Mouse (Mus musculus) heart, adult 2 months (tissue): ENCODE data around the gene Nell1. TPM values are rescaled to one million over a fixed set of nuclear protein-coding genes. Genes with fewer than 3 reads are reported as not detected.

ENCODE experiments used
- DNase-seq, 2 experiments: peaks; one replicate each; pipeline ENCODE4 v3.0.0; 2021
- H3K27ac ChIP-seq: fragments of 200-600 bp; 2 replicates; pipeline ENCODE4 v1.8.1; 2022
- H3K27me3 ChIP-seq: fragments of 200-500 bp; 2 replicates; pipeline ENCODE4 v1.6.1; 2012; ENCODE audit warnings: mild to moderate bottlenecking, low read length, inconsistent platforms, mixed read lengths; ENCODE audit not compliant: control insufficient read depth, insufficient read depth
- H3K36me3 ChIP-seq: fragments of 200-500 bp; 2 replicates; pipeline ENCODE4 v1.6.1; 2012; ENCODE audit warnings: low read length, inconsistent platforms; ENCODE audit not compliant: control insufficient read depth, insufficient read depth
- H3K4me1 ChIP-seq: fragments of 200-500 bp; 2 replicates; pipeline ENCODE4 v1.6.1; 2011; ENCODE audit warnings: low read length; ENCODE audit not compliant: control insufficient read depth, insufficient read depth
- H3K4me3 ChIP-seq: fragments of 200-600 bp; 2 replicates; pipeline ENCODE4 v1.8.1; 2022
- H3K79me2 ChIP-seq: fragments of 200-500 bp; replicated peaks from 2 replicates; pipeline ENCODE4 v1.6.1; 2012; ENCODE audit warnings: mild to moderate bottlenecking, inconsistent platforms, low read length, moderate library complexity, mixed read lengths; ENCODE audit not compliant: control insufficient read depth, insufficient read depth
- H3K9ac ChIP-seq: fragments of 200-500 bp; 2 replicates; pipeline ENCODE4 v1.6.1; 2012; ENCODE audit warnings: low read depth, mild to moderate bottlenecking, control low read depth, inconsistent platforms, low read length, mixed read lengths
- CTCF ChIP-seq: fragments of 200-600 bp; IDR thresholded peaks from 2 replicates; pipeline ENCODE4 v1.8.1; 2022; ENCODE audit warnings: antibody characterized with exemption, mild to moderate bottlenecking, moderate library complexity
- EP300 ChIP-seq: fragments of 200-500 bp; IDR thresholded peaks from 2 replicates; pipeline ENCODE4 v1.6.1; 2011; ENCODE audit warnings: low read depth, low read length, control low read depth; ENCODE audit not compliant: insufficient read depth
- POLR2A ChIP-seq: fragments of 200-500 bp; IDR thresholded peaks from 2 replicates; pipeline ENCODE4 v1.6.1; 2011; ENCODE audit warnings: mild to moderate bottlenecking, low read depth, low read length, control low read depth; ENCODE audit not compliant: insufficient read depth
- WGBS: fragments of 180-500 bp; shearing (Covaris S2); methylation state at CpG from one replicate; pipeline ENCODE4 v1.1.7; 2018; 5-methylcytosine and 5-hydroxymethylcytosine counted together
- intact Hi-C: fragments of 180-260 bp; cut with DNase I; formaldehyde crosslinking; loops from one replicate; pipeline ENCODE4 v1.15.1; 2025
- polyA plus RNA-seq: library from polyadenylated mRNA; depleted of rRNA; stranded (reverse); fragments of >200 nt; gene quantifications from 2 replicates; pipeline ENCODE4 v1.2.3, GENCODE M21; 2012
- total RNA-seq, 2 experiments: library from RNA; stranded (reverse); gene quantifications; 2 replicates each; pipeline ENCODE4 v1.2.3; 2021

The Nell1 gene
- total and polyA plus RNA-seq, 3 experiments, result not detected

DNA sequence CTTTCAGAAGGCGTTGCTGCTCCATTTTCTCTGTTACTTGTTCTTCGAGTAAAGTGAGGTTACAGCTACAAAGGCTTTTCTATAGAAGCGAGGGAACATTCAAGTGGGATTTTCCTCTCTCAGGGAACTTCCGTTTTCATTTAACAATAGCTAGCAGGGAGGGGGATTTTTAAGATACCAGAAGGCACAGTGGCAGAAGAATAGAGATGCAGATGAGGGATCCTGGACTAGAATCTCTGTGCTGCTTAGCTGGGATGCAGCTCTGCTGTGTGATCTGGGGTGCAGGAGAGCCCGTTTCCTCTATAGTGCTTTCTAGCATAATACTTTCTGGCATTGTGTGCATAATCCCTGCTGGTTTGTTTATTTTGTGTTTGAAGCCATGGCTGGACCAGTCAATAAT lies 568.7 kb downstream of the Nell1 start:
- WGBS, result 48% methylated on average over 5 of the region's 5 CpGs
- intact Hi-C loops, result no loop called here

DNA sequence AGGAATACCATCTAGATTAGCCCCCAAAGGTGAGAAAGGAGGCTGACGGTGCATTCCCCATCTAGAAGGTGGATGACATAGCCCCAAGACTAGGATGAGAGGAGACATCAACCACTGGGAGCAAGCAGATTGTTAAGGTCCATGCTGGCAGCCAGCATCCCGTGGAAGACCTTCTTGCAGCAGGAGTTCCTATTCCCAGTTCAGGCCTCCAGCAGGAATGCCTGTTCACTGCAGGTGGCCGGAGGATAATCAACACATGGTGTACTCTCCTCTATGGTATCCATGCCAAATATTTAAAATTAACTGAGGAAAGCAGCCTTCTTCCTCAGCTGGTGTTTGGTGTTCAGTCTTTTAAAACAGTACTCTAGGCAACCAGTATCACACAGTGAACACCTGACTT lies 574.9 kb downstream of the Nell1 start:
- DNase-seq, result no peak
- intact Hi-C loops, result no loop called here
- Histone ChIP-seq H3K4me1 (no peaks in the 10 kb centered on the region), H3K4me3 (no peak overlapping the region), H3K27me3 (no peaks in the 10 kb centered on the region), H3K9ac (no peak overlapping the region), H3K36me3 (no peaks in the 10 kb centered on the region), H3K27ac (no peak overlapping the region), H3K79me2 (no peaks in the 10 kb centered on the region)
- 56% methylated on average over 3 of the region's 3 CpGs for WGBS
- no peak for TF ChIP-seq POLR2A
- TF ChIP-seq EP300, result no peak
- no peak for TF ChIP-seq CTCF

More for the DNA sequence above, 568.7 kb downstream of the Nell1 start:
- TF ChIP-seq EP300 (no peak), POLR2A (no peak), CTCF (no peak)
- no peaks in the 10 kb centered on the region for H3K4me1 ChIP-seq
- H3K9ac ChIP-seq, result no peak overlapping the region
- no peaks in the 10 kb centered on the region for H3K27me3 ChIP-seq
- H3K27ac ChIP-seq, result no peak overlapping the region
- no peaks in the 10 kb centered on the region for H3K36me3 ChIP-seq
- no peaks in the 10 kb centered on the region for H3K79me2 ChIP-seq
- H3K4me3 ChIP-seq, result no peak overlapping the region
- no peak for DNase-seq

GRCm38 (mm10) chr7:50551426-50551825 lies 576.8 kb downstream of the Nell1 start:
- DNase-seq, result no peak
- Histone ChIP-seq H3K79me2 (no peaks in the 10 kb centered on the region), H3K4me1 (no peaks in the 10 kb centered on the region), H3K27ac (no peak overlapping the region), H3K9ac (no peak overlapping the region), H3K27me3 (peaks cover 1% of the 10 kb centered on the region; the same call in 1 of the 2 replicates), H3K4me3 (no peak overlapping the region), H3K36me3 (no peaks in the 10 kb centered on the region)
- WGBS, result 66% methylated on average over 4 of the region's 4 CpGs
- TF ChIP-seq POLR2A (no peak), EP300 (no peak), CTCF (no peak)
- intact Hi-C loops, result no loop called here

- no peak overlapping the region for H3K4me3 ChIP-seq
- 70% methylated on average over 3 of the region's 3 CpGs for WGBS
- no peaks in the 10 kb centered on the region for H3K79me2 ChIP-seq
- no peaks in the 10 kb centered on the region for H3K27me3 ChIP-seq
- no peaks in the 10 kb centered on the region for H3K4me1 ChIP-seq
- no peak overlapping the region for H3K27ac ChIP-seq
- H3K9ac ChIP-seq, result no peak overlapping the region
- TF ChIP-seq POLR2A (no peak), CTCF (no peak)
- no peaks in the 10 kb centered on the region for H3K36me3 ChIP-seq
- no peak for DNase-seq
- intact Hi-C loops, result no loop called here
Measured at GRCm38 (mm10) chr7:50562708-50563107, 588.0 kb downstream of the Nell1 start.

DNA sequence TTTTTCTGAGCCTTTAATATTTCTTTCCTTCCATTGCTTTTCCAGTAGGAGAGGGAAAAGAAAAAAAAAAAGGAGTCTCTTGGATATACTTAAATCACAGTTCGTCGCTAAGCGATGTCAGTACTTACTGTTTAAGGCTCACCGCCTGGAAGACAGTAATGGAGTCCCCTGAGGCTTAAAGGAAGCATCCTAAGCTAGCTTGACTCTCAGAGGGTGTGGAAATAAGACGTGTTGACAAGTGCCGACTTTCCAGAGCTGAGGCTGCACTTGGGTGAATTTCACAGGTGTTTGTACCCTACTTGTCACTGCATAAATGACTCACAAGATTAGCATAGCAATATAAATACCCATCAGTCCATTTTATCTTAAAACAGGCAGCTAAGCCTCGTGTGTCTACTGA lies 599.2 kb downstream of the Nell1 start:
- no peak for DNase-seq
- H3K27me3 ChIP-seq, result no peaks in the 10 kb centered on the region
- no peaks in the 10 kb centered on the region for H3K4me1 ChIP-seq
- 52% methylated on average over 7 of the region's 7 CpGs for WGBS
- no peaks in the 10 kb centered on the region for H3K79me2 ChIP-seq
- H3K9ac ChIP-seq, result no peak overlapping the region
- no peak overlapping the region for H3K4me3 ChIP-seq
- intact Hi-C loops, result no loop called here
- TF ChIP-seq CTCF (no peak), EP300 (no peak), POLR2A (no peak)
- H3K27ac ChIP-seq, result no peak overlapping the region
- H3K36me3 ChIP-seq, result no peaks in the 10 kb centered on the region

DNA sequence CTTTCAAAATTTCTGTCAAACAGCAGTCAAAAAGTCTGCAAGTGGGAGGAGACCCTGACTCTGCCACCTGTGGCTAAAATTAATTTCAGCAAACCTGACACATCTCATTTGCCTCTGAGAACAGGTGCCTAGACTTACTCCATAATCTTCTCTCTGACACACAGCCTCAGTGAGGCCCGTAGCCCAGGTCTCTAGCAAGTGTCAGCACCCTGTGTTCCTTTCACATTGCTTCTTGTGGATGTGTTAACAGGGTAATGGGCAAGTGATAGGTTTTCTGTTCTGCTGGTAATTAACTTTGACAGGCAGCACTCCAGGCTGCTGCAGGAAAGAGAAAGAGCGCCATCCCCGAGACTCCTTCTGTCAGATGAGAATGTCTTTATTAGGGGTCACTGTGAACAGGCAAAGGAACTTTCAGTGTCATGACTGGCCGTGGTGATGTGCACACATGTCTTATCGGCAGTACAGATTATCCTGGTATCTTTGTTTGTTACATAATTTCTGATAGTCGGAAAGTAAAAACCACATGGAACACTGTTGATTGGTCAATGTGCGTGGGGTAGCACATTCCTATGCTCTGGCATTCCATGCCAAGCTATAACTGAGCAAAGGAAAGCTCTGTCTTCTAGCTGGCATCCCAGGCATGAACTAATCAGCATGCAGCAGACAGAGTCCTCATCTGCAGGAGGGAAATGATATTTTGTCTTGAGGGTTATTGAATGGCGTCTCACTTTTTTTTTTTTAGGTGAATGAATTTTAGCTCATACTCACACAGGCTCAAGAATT lies 614.2 kb downstream of the Nell1 start:
- 39% methylated on average over 8 of the region's 8 CpGs for WGBS
- no peak for TF ChIP-seq CTCF
- DNase-seq, result no peak
- H3K4me1 ChIP-seq, result no peaks in the 10 kb centered on the region
- no peaks in the 10 kb centered on the region for H3K36me3 ChIP-seq
- no peak overlapping the region for H3K9ac ChIP-seq
- intact Hi-C loops, result no loop called here
- no peak overlapping the region for H3K27ac ChIP-seq
- no peaks in the 10 kb centered on the region for H3K27me3 ChIP-seq
- H3K79me2 ChIP-seq, result no peaks in the 10 kb centered on the region
- no peak overlapping the region for H3K4me3 ChIP-seq
